Mouse (Mus musculus) liver, postnatal 0 days (tissue): ENCODE measurements at regions not wholly inside any gene's neighbourhood (a gene's known extent, or its start where the extent isn't known, plus 50 kb on each side); places are given as distances from the start of the nearest gene placed in this dataset.

Source experiments
- ATAC-seq: fragments of 200-750 bp; cut with Nextera tagmentation; 2 replicates; pipeline ENCODE4 v1.8.0; 2017; ENCODE audit warnings: mild to moderate bottlenecking, moderate library complexity
- DNase-seq: peaks from one replicate; pipeline ENCODE4 v3.0.0-alpha.2; 2016
- H3K27ac ChIP-seq: fragments of 300-500 bp; sonication (generic); 2 replicates; pipeline ENCODE4 v1.5.1; 2014; ENCODE audit warnings: antibody characterized with exemption, moderate library complexity, mild to moderate bottlenecking, low read depth
- H3K27me3 ChIP-seq: fragments of 300-500 bp; sonication (generic); 2 replicates; pipeline ENCODE4 v1.6.1; 2014; ENCODE audit warnings: low read length, control low read depth, mixed read lengths; ENCODE audit not compliant: insufficient read depth
- H3K36me3 ChIP-seq: fragments of 300-500 bp; sonication (generic); replicated peaks from 2 replicates; pipeline ENCODE4 v1.6.1; 2014; ENCODE audit warnings: mild to moderate bottlenecking, control low read depth, low read length, moderate library complexity, mixed read lengths; ENCODE audit not compliant: insufficient read depth
- H3K4me1 ChIP-seq: fragments of 300-500 bp; sonication (generic); 2 replicates; pipeline ENCODE4 v1.6.1; 2014; ENCODE audit warnings: antibody characterized with exemption, mild to moderate bottlenecking, control low read depth; ENCODE audit not compliant: insufficient read depth
- H3K4me2 ChIP-seq: fragments of 300-500 bp; sonication (generic); 2 replicates; pipeline ENCODE4 v1.6.1; 2014; ENCODE audit warnings: low read depth, mild to moderate bottlenecking, low read length, moderate library complexity, mixed read lengths
- H3K4me3 ChIP-seq: fragments of 300-500 bp; sonication (generic); 2 replicates; pipeline ENCODE4 v1.5.1; 2014; ENCODE audit warnings: low read depth, low read length
- H3K9ac ChIP-seq: fragments of 300-500 bp; sonication (generic); replicated peaks from 2 replicates; pipeline ENCODE4 v1.6.1; 2014; ENCODE audit warnings: mild to moderate bottlenecking, moderate library complexity
- H3K9me3 ChIP-seq: fragments of 300-500 bp; sonication (generic); 2 replicates; pipeline ENCODE4 v1.6.1; 2016; ENCODE audit warnings: mild to moderate bottlenecking, control low read depth, low read length, mixed read lengths
- CTCF ChIP-seq: sonication (generic); IDR thresholded peaks from 2 replicates; pipeline ENCODE4 v1.5.1; 2016; ENCODE audit warnings: antibody characterized with exemption, low read depth
- EP300 ChIP-seq: IDR thresholded peaks from 2 replicates; pipeline ENCODE4 v1.6.1; 2016; ENCODE audit warnings: antibody characterized with exemption, low read depth, mild to moderate bottlenecking
- WGBS: fragments of 180-500 bp; shearing (Covaris S2); extraction: QIAGEN DNeasy Blood & Tissue Kit; methylation state at CpG from one replicate; pipeline ENCODE4 v1.1.7; 2014; ENCODE audit not compliant: insufficient replicate concordance; 5-methylcytosine and 5-hydroxymethylcytosine counted together

DNA sequence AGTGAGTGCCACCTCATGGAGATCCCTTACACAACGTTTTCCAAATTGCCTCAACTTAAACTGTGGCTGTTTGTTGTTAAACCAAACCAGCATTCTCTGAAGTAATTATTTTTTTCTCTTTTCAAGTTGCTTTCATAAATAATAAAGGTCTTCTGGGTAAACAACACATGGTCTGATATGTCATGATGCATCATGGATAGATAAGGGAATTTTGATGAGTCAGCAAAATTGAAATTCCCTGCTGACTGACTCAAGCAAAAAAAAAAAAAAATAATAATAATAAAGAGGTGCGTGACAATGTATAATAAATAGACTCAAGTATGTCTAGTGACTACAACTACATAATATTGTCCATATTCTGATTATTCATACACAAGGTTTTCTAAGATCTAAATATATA lies 201.8 kb downstream of the Adgb start:
- 72% methylated on average over 2 of the region's 2 CpGs for WGBS

DNA sequence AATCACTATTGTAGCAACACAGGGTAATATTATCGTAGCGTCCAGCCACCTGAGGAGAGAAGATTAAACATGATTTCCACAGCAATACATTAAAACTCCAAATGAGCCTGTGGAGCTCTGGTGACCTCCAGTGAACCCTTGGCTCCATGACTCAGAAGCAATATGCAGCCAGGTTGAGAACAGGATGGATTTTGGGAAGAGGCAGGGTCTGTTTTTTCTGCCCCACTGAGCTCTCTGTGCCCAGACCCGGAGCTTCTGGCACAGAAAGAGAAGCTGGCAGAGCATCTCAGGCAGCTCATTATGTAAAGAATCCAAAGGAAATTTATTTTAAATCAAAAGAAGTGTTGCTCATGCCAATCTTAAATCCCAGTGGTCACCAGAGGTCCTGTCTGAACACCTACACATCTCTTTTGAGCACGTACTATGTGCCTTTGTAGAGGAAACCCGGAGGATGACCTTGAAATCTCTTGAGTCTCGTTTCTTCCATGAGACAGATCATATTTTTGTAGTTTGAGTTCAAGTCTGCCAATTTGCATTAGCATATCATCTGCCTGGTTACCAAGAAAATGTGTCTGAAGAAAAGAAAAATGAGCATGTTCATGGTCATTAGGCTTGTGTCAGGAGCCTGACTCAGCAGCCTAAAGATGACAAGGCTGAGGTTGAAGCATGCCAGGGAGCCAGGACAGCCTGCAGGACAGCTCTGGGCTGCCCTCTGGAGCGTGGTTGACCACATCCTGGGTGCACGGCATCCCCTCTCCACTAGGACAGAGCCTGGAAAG lies 219.4 kb downstream of the Adgb start:
- TF ChIP-seq CTCF (0 out of 2 replicates have a peak, but pooled peaks have one; percentile 23), EP300 (no peak)
- H3K9me3 ChIP-seq: no peaks in the 10 kb centered on the region
- no peak overlapping the region for H3K27ac ChIP-seq
- ATAC-seq (no peak), DNase-seq (no peak)
- H3K36me3 ChIP-seq: no peaks in the 10 kb centered on the region
- no peaks in the 10 kb centered on the region for H3K27me3 ChIP-seq
- no peak overlapping the region for H3K4me3 ChIP-seq
- WGBS: 72% methylated on average over 8 of the region's 8 CpGs
- H3K4me1 ChIP-seq: no peaks in the 10 kb centered on the region
- H3K9ac ChIP-seq: no peak overlapping the region
- no peak overlapping the region for H3K4me2 ChIP-seq

More for the DNA sequence above, 201.8 kb downstream of the Adgb start:
- H3K4me2 ChIP-seq: no peak overlapping the region
- no peak overlapping the region for H3K4me3 ChIP-seq
- no peaks in the 10 kb centered on the region for H3K36me3 ChIP-seq
- H3K27me3 ChIP-seq: no peaks in the 10 kb centered on the region
- H3K9ac ChIP-seq: no peak overlapping the region
- no peak for DNase-seq
- no peak overlapping the region for H3K27ac ChIP-seq
- no peaks in the 10 kb centered on the region for H3K4me1 ChIP-seq
- no peak for ATAC-seq
- no peaks in the 10 kb centered on the region for H3K9me3 ChIP-seq
- TF ChIP-seq EP300 (no peak), CTCF (no peak)

DNA sequence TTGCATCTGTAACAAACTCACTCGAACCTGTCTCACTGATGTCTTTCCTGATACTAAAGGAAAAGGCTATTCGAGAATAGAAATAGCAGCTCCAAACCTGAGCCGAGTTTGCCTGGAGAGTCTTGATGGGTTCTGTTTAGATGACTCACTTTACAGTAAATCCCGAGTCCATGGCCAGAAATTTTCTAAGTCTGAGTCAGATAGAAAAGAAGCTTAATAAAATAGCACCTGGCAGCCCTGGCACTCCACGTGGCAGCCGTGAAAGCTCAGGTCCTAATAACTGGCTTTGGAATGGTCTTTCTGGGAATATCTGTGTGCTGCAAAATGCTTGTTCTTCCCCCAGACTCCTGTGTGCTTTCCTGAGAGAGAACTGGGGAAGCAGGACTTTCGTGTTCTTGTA lies 220.0 kb downstream of the Adgb start:
- H3K9ac ChIP-seq: no peak overlapping the region
- WGBS: 74% methylated on average over 7 of the region's 7 CpGs
- H3K36me3 ChIP-seq: no peaks in the 10 kb centered on the region
- H3K4me3 ChIP-seq: no peak overlapping the region
- ATAC-seq (no peak), DNase-seq (no peak)
- H3K27ac ChIP-seq: no peak overlapping the region
- no peaks in the 10 kb centered on the region for H3K9me3 ChIP-seq
- no peak overlapping the region for H3K4me2 ChIP-seq
- no peaks in the 10 kb centered on the region for H3K27me3 ChIP-seq
- no peaks in the 10 kb centered on the region for H3K4me1 ChIP-seq
- TF ChIP-seq EP300: no peak
- TF ChIP-seq CTCF: no peak

DNA sequence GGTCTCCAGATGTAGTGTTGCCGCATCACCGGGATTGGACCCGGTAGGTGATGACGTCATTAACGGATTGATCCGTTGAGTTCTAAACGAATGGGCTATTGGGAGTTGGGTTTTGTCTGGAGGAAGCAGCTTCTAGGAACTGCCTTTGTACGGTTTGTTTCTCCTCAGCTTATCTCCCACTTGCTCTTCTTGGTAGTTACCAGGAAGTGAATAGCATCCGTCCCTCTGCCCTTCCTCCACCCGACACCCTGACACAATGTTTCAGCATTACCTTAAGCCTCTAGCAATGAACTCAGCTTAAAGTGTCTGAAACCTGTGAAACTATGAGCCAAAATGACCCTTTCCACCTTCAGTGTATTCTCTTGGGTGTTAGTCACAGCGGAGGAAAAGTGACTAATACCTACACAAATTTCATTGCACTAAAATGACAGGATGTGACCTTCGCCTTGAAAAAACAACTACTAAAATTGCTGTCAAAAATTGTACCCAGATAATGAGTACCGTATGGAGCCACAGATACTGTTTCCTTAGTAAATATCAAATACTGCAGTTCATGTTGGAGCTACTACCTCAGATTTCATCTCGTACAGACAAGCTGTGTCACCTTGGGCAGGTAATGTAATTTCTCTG lies 237.1 kb downstream of the Adgb start:
- Histone ChIP-seq H3K4me2 (no peak overlapping the region), H3K4me1 (no peaks in the 10 kb centered on the region), H3K9me3 (no peaks in the 10 kb centered on the region), H3K9ac (no peak overlapping the region), H3K4me3 (no peak overlapping the region), H3K27me3 (no peaks in the 10 kb centered on the region), H3K27ac (no peak overlapping the region), H3K36me3 (no peaks in the 10 kb centered on the region)
- ATAC-seq (no peak), DNase-seq (no peak)
- no peak for TF ChIP-seq EP300
- TF ChIP-seq CTCF: no peak
- 72% methylated on average over 14 of the region's 14 CpGs for WGBS

DNA sequence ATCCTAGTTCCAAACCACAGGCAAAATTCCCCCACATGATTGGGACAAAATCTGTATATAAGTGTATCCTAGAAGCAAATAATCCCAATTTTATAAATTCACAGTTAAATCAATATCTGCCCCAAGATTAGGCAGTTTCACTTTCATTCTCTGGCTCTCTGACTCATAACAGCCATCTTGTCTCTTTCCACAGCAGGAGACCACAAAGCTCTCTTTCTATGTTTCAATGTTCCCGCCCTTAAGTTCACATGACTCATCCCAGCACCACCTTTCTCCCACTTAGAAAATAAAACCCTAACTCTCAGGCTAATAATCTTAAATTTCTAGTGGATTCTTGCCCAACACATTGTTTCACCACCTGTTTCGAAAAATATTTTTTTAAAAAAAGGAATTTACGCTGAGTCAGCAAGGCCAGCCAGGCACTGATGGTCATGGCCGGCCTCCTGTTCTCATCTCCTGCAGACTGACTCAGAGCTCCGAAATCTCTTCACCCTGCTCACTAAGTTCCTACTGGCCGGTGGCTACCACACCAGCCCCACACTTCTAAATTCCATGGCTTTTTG lies 247.5 kb downstream of the Adgb start:
- 84% methylated on average over 6 of the region's 6 CpGs for WGBS
- H3K36me3 ChIP-seq: no peaks in the 10 kb centered on the region
- DNase-seq: no peak
- H3K4me2 ChIP-seq: no peak overlapping the region
- no peak overlapping the region for H3K4me3 ChIP-seq
- no peak overlapping the region for H3K27ac ChIP-seq
- H3K9me3 ChIP-seq: no peaks in the 10 kb centered on the region
- H3K4me1 ChIP-seq: no peaks in the 10 kb centered on the region
- no peak overlapping the region for H3K9ac ChIP-seq
- TF ChIP-seq CTCF: no peak
- no peak for TF ChIP-seq EP300
- ATAC-seq: no peak
- no peaks in the 10 kb centered on the region for H3K27me3 ChIP-seq

DNA sequence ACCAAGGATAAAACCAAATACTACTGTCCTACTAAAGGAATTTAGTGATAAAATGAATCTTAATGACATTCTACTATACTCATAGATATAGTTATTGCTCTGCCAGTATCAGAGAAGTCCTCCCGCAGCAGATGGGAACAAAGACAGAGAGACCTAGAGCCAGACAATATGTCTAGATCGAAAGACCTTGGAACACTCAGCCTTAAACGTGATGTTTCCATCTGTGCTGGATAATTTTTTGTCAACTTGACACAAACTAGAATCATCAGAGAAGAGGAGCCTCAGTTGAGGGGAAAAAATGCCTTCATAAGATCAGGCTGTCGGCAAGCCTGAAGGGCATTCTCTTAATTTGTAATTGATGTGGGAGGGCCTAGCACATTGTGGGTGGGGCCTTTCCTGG lies 252.4 kb downstream of the Adgb start:
- ATAC-seq: no peak

More for the DNA sequence above, 252.4 kb downstream of the Adgb start:
- 78% methylated on average over 4 of the region's 4 CpGs for WGBS
- no peak overlapping the region for H3K27ac ChIP-seq
- no peaks in the 10 kb centered on the region for H3K27me3 ChIP-seq
- no peak for DNase-seq
- TF ChIP-seq CTCF: no peak
- TF ChIP-seq EP300: no peak
- no peak overlapping the region for H3K4me3 ChIP-seq
- no peaks in the 10 kb centered on the region for H3K36me3 ChIP-seq
- H3K4me2 ChIP-seq: no peak overlapping the region
- H3K9ac ChIP-seq: no peak overlapping the region
- H3K9me3 ChIP-seq: no peaks in the 10 kb centered on the region
- no peaks in the 10 kb centered on the region for H3K4me1 ChIP-seq
